Mouse (Mus musculus): ENCODE data around the gene Adamts12.

DNA sequence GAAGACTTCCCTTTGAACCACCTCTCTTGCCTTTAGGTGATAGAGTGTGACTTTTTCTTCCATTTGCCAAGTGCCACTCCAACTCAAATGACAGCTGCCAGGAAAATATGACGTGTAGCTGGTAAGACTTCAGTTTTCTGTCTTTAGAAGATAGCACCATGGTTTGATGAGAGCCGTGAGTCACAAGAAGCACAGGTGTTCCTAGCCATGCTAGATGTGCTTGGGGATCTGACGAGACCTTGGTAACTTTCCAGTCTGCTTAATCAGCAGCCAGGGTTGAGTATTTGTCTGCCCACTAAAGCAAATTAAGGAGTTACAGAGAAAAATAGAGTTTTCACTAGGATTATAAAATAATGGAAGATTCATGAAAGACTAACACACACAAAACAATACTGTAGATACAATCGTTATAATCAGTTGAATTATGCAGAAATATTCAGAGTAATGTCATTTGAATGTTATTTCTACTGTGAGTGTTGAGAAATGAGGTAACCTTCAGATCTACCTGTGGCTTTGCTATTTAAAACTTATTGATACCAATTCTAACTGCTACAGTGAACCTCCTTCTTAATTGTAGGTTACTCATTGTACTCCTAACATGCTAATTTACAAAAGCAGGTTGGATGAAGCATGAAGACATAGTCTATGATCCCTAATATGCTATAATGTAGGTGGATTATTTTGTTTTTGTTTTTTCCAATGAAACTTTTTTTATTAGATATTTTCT lies 169.5 kb downstream of the Adamts12 start:
- TF ChIP-seq CTCF (IDR thresholded peaks at IDR 0.05; ENCODE audit: borderline replicate concordance, extremely low read depth, insufficient read depth, insufficient read length) (no peak), POLR2A (IDR thresholded peaks at IDR 0.05; ENCODE audit: borderline replicate concordance, extremely low read depth, insufficient read depth, insufficient read length, poor library complexity, severe bottlenecking) (no peak)

All from brain, embryonic 14.5 days (tissue).